Mouse (Mus musculus): ENCODE data around the gene Ttf1.
"Not testable (repeated sequence)": the region's sequence is repeated elsewhere in the genome, so short reads cannot be mapped to it uniquely, and the experiment has no call there.

Ttf1 gene

DNA sequence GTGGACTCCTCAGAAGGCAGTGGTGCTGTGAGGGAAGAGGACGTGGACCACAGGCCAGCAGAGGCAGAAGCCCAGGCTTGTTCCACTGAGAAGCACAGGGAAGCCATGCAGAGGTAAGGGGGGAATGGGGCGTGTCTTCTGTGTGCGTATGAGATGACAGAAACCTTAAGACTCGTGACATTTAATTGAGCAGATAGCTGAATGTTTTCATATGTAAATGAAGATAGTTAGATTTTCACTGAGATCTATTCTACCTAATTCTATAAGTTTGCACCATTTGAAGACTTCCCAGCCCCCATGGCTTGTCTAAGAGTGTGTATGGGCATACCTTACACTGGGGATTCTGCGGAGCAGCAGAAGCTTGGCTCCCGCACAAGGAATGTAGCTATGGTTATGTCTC, 5.7 kb downstream of the Ttf1 start:
- DNase-seq = no peak

DNA sequence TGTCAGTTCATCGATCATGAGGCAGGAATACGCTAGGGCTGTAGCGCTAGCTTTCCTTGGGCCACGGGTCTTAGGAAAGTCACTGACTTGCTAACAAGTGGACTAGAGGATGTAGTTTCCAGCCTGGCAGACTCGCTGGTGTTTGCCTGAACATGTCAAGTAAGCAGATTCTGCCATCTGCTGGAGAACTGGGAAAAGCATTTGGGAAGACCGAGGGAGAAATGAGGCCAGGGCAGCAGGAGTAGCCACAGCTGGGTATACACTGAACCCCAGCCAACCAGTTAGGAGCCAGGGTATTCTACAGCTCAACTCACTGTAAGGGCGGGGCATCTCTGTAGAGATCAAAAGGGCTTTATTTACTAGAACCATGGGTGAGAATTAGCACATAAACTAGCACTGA, 6.3 kb downstream of the Ttf1 start:
- DNase-seq = peak; percentile 67

DNA sequence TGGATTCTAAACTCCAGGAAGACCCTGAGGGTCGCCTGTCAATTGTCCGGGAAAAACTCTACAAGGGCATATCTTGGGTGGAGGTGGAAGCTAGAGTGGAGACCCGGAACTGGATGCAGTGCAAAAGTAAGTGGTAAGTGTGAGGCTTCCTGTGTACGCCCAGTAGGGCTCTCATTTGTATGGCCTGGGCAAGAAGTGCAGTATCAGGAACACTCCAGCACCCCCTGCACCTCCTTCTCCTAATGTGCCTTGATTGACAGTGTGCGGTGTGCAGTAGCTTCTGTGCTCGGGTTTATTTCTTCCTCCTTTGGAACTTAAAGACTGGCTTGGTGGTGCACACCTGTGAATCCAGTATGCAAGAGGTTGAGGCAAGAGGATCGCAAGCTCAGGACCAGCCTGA, 14.6 kb downstream of the Ttf1 start:
- DNase-seq = no peak

DNA sequence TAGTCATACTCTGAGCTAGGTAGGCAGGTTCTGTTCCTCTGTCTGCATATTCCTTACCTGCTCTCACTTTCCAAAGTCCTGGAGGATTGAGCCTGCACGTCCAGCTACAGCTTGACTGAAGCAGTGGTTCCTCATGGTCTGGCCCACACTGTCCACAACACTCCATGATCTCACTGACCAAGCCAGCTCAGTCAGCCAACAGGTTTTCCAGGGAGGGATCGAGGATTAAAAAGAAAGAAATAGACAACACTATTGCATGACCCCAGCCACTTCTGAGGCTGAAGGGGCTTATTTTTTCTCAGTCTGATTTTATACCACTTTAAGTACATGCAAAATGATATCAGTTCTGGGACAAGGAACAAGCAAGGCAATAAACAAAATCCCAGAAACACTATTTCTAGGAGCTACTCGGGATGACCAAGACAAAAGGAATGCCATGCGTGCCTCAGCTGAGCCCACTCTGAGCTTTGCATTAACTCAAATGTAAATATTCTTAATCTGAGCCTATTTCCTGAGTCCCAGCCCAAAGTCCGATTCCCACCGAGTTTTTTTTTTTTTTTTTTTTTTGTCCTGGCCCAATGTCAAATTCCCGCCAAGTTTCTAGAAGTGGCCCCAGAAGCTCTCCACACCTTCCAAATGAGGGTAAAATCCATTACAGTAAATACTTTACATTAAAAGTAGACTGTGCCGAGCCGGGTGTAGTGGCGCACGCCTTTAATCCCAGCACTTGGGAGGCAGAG, 15.4 kb downstream of the Ttf1 start:
- DNase-seq = no peak

DNA sequence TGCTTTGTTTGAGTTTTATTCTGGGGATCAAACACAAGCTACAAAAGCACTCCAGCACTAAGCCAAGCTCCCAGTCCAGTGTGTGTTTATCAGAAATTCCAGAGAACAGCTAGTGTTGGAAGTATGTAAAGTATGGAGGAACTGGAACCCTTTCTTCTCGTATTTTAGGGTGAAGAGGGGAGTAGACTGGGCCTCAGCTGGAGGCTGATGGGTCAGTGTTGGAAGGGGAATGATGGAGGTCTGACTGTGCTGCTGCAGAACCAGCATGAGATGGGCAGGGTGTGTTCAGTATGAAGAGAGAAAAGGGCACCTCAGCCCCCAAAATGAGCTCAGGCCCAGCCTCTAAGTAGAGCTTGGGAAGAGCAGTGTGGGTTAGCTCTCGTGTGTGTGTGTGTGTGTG, 16.2 kb downstream of the Ttf1 start:
- DNase-seq = no peak

DNA sequence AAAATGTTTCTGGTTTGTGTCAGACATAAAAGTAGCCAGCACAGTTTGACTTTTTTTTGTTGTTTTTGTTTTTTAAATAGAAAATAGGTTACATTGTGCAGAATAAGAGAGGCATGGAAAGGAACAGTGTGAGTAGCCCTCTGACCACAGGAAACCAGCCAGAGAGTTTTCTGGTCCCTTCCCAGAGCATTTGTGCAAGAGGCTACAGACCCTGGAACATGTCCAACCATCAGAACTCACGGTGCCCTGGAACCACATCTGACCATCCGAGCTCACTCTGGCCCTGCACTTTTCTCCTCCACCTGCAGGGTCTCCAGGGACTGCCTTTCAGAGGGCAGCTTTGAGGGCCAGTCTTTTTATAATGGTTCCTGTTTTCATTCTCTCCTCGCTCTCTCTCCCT, 21.9 kb downstream of the Ttf1 start:
- no peak for DNase-seq

DNA sequence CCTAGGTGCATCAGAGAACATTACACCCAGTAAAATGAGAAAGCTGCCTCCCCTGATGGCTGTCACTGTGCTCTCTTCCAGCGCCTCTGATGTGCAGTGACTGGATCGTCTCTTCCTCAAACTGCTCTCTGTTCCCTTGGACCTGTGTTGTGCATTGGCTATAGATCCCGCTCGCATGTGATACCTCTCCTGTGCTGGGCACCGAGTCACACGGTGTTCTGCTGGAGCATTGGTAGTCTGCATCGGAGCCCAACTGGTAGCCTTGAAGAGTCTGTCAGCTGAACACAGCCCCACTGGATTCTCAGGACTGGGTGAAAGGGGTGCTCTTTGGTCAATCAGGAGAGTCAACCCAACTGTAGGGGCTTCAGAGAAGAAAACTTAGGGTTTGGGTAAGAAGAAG, 26.0 kb downstream of the Ttf1 start:
- no peak for DNase-seq

DNA sequence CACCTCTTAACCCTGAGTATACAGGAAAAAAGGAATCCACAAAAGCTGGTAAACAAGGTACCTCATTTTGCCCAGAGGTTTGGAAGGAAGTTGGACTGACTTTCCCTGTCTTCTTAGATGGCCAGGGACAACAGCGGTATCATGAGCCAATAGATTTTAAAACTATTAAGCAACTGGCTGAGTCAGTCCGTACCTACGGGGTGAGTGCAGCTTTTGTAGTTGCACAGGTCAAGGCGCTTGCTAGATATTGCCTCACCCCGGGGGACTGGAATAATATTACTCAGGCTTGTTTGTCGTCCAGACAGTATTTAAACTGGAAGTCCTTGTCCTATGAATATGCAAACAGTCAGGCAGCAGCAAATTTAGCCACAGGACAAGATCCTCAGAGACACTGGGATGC, 29.2 kb downstream of the Ttf1 start:
- not testable (repeated sequence) for DNase-seq

DNA sequence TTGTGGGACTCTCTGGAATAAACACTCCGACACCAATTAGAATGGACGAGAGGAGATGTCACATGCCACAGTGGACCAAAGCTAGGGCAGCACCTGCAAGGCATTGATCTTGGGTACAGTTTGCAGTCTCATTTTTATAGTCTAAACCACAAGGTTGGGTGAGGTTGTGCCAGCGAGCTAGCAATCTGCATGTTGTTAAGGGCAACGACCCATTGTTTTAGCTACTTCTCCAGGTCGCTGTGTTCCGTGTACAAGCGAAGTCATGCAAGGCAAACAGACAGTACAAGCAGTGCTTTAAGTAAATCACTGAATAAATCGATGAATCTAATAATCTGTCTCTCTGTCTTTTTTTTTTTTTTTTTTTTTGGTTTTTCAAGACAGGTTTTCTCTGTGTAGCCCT, 35.6 kb downstream of the Ttf1 start:
- DNase-seq = no peak

DNA sequence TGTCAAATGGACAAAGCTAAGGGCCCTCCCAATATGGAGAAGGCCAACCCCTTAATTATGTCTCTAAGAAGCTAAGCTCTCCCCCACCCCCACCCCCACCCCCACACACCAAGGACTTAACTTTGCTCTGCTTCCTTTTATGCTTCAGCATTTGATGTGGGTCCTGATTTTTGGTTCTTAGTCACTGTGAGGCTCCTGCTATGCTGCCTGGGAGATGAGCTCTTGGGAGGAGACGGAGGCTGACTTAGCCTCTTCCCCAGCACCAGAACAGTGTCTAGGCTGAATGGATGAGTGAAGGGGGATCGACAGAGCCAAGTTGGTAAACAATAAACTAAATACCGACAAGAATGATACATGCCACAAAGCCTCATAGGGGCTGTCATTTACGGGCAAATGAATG, 36.7 kb downstream of the Ttf1 start:
- DNase-seq = no peak

DNA sequence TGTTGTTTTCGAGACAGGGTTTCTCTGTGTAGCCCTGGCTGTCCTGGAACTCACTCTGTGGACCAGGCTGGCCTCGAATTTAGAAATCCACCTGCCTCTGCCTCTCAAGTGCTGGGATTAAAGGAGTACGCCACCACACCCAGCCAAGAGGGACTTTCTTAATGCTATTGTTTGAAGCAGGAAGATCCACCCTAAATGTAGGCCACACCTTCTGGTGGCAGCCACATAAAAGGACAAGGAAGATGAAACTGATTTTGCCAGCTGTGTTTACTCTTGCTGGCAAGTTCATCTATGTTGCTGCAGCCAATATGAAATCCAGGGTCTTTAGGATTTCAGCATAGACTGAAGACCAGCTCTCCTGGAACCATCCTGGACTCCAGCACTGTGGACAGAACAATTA, 37.4 kb downstream of the Ttf1 start:
- no peak for DNase-seq

DNA sequence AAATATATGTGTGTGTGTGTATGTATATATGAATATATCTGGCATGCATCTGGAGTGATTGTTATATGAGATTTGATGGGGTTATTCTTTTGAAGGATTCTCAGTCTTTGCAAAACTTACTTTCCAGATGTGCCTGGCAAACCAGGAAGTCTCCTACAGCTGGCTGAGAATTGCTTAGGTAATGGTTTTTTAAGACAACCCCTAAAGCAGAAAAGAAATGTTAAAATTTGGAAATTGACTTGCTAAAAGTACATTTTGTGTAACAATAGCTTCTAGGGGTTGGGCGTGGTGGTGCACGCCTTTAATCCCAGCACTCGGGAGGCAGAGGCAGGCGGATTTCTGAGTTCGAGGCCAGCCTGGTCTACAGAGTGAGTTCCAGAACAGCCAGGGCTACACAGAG, 37.9 kb downstream of the Ttf1 start:
- DNase-seq = not testable (repeated sequence)

DNA sequence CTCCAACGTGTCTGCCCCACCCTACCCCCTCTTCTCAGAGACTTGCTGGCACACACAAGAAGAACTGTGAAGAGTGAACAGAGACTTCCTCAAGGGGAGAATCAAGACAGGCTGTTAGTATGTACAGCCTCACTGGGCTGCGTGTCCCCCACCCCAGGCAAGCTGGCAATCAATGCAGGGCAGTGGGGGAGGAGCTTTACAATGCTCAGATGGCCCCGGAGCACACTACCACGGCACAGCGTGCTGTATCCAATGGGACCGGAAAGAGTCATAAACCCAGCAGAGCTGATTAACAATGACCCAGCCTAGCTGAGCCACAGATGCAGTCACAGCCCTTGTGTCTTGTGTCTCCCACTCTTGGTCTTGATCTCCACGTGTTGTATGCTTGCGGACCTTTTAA, 38.7 kb downstream of the Ttf1 start:
- DNase-seq = peak; percentile 14

DNA sequence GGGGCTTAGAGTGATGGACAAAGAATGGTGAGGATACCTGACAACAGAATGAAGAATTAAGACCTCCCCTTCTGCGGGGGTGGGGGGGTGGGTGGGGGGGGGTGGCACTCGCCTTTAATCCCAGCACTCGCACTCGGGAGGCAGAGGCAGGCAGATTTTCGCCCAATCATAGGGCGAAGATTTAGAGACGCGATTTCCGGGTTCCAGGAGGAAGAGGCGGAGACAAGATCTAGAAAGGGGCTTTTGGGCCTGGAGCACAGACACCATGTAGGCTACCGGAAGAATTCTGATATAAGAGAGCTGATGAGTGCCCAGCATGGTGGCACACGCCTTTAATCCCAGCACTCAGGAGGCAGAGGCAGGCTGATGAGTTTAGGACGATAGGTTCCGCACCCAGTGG, 39.6 kb downstream of the Ttf1 start:
- DNase-seq = no peak

DNA sequence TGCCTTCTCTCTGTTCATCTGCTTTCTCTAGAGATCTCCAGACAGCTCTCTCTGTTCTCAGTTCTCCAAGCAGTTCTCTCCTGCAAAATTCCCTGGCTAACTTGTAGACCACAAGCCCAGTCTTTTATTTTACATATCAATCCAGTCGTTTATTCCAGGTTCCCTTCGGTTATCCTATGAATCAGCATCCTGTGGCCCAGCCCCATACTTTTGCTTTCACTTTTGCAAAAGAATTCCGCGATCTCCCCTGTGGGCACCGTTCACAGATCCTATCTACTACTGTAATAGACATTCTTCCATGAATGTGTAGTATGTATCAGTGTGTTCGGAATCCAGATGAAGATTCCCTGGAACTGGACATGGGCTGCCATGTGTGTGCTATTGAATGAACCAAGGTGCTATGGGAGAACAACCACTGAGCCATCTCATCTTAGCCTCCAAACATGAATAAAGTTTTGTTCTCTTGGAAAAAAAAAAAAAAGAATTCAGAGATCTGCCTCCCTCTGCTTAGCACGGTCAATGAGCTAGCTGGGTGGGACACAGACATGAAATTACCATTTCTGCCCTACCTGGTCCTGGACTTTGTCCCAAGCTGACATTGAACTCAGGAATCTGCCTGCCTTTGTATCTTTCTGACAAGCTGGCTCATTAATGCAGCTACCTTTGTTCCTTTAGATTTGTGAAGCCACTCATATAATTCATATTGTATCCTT, 40.9 kb downstream of the Ttf1 start:
- no peak for DNase-seq

DNA sequence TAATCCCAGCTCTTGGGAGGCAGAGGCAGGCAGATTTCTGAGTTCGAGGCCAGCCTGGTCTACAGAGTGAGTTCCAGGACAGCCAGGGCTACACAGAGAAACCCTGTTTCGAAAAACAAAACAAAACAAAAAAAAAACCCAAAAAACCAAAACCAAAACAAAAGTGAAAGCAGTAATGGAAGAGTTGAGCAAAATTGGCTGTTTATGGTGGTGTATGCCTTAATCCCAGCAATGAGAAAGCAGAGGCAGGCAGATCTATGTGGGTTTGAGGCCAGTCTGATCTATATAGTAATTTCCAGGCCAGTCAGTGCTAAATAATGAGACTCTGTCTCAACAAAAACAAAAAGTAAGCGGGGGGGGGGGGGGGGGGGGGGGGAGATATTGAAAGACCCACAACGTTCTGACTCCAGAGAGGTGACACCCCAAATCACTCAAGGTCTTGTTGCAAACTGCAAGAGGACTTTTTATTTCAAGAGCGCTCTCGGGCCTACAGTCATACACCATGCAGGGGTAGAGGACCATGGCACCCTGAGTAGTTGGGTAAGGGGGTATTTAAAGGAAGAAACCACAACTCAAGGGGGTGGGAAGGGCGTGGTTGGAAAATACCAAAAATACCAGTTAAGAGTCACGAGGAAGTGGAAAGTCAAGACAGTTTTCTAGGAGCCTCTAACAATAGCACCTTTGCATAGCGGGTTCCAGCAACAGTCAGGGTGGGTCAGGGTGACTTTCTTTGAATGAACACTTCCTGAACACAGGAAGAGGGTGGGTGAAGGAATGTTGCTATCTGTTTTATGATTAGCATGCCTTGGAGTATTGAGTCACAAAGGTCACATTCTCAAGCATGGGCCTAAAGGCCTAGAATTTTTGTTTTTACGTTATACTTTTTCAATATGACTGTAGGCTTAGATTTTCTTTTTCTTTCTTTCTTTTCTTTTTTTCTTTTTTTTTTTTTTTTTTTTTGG, 42.6 kb downstream of the Ttf1 start:
- DNase-seq = not testable (repeated sequence)

DNA sequence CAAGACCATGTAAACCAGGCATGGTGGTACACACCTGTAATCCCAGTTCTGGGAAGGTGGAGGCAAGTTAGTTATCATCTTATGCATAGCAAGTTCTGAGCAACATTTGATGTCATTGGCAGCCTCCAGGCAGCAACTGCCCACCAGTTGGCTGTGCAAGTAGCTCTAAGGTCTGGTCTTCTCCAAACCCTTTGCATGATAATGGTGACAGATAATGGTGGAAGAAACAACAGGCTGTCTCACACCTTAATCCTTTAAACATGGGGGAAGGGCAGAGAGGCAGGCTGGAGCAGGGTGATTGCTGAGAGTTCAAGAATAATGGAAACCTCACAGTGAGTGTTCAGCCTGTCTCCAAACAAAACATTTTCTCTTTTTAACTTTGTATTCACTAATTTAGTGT, 60.9 kb downstream of the Ttf1 start:
- no peak for DNase-seq

DNA sequence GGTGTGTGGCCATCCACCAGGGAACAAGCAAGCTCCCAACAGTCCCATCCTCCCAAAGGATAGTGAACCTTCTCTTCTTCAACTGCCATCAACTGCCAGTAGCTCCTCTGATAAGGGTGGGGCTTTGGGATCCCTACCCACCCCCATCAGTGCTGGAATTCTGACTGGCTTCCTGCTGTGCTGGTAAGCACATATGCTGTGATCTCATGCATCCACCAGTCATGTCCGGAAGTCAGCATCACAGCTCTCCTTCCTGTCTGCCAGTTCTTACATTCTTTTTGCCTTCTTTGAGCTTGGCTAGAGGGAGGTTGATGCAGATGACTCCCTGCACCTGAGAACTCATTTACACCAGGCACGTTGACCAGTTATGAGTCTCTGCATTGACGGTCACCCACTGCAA, 62.4 kb downstream of the Ttf1 start:
- no peak for DNase-seq

DNA sequence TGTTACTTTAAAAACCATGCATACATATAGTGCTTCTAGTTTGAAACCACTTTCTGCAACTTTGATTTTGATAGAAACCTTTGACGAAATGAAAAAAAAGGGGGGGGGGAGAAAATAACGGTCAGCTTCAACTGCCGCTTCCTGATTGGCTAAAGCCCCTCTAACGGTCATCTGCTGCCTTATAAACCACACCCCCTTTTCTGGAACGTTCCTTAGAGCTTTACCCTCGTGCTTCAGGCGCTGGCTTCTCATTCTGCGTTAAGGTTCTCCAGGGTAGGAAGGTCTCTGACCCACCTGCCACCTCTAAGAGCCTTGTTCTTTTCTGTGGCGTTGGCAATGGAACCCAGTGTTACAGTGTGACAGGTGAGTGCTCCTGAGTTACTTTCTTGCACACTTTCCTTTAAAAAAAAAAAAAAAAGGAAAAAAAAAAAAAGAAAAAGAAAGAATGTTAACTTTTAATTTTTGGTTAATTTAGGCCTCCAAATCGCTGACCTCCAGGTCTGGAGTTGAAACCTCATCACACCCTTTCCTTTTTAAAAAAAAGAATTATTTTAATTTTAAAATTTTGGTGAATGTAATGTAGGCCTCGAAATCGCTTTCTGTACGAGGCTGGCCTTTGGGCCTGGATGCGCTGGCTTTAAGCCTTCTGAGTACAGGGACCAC, 64.0 kb downstream of the Ttf1 start, which contains the start of gene Setx:
TSS of gene Setx (plus strand) at position 275 of the 663 bp plus-strand sequence.
- DNase-seq = no peak

DNA sequence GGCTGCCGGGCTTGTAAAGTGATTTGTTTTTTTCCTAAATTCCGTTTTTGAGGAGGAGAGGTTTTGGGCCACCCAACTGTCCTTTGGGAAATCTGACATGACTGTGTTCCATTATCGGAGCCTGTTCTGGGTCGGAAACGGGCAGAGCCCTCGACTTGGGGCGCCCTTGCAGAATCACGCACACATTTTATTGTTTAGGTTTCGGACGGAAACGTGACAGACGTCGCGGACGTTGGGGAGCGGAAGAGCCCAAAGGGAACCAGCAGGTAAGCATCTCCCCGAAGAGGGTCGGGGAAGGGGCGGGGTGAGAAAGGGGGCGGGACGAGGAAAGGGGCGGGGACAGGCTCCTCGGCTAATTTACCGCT, 64.5 kb downstream of the Ttf1 start:
- no peak for DNase-seq

DNA sequence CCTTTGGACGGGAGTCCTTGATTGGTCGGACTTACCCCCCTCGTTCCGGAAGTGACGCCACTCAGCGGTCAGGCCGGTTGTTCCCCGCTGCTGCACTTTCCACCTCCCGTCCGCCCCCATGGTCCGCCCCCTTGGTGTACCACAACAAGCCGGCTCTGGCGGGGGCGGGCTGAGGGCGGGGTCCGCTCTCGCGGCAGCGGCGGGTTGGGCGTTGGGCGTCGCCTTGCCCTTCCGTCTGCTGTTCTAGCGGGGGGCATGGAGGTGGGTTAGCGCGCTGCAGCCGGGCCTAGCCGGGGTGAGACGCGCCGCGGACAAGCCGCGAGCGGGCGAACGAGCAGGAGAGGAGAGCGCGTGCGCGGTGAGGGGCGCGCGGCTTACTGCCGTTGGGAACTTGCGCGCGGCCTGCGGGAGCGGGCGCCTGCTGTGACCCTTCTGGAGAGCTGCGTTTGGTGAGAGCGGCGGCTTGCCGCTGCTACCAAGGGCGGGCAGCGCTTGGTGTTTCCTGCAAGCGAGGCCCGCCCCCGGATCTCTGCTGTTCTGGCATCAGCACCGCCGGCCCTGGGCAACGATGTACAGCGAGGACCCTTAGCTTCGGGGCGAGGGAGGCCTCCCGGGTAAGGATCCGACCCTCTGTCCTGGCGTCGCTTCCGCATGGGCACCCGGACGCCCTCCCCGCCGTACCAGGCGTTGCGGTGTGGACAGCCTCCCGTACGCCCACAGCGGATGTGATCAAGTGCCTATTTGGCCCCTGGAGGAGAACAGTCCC, 65.1 kb downstream of the Ttf1 start:
- DNase-seq = peak; percentile 99

Data from embryo, embryonic 11 days (tissue).